Mouse (Mus musculus) liver, adult 2 months (tissue): ENCODE results near the gene Olfr1054.

ENCODE experiments used
- CTCF ChIP-seq: fragments of 200-500 bp; IDR thresholded peaks from 2 replicates; pipeline ENCODE4 v1.5.1; 2011; ENCODE audit warnings: low read depth, low read length, control low read depth
- POLR2A ChIP-seq: fragments of 200-500 bp; IDR thresholded peaks from 2 replicates; pipeline ENCODE4 v1.6.1; 2011; ENCODE audit warnings: low read length, control low read depth; ENCODE audit not compliant: insufficient read depth; ENCODE audit errors: extremely low read depth

DNA sequence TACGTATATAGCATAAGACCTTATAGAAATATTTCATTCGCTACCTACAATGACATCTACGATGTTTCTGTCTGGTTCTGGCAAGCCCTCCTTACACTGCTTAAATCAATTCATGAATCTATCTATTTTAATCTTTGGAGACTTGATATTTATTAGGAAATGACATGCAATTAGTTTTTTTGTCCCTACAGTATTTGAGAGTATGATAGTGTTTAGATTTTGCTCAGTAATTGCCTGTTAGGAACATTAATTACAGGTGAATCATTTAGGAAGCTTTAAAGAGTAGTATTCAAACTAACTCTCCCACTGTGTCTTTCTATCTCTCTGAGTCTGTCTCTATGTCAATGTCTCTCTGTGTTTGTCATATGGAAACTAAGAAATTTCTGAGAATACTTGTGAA is at the start of gene Olfr1054:
- no peak for TF ChIP-seq CTCF
- TF ChIP-seq POLR2A: no peak
